Mouse (Mus musculus): ENCODE data around the gene Hapln1.
A peak's percentile ranks its signal among the peaks of the same experiment; 100 is the strongest.

The Hapln1 gene

DNA sequence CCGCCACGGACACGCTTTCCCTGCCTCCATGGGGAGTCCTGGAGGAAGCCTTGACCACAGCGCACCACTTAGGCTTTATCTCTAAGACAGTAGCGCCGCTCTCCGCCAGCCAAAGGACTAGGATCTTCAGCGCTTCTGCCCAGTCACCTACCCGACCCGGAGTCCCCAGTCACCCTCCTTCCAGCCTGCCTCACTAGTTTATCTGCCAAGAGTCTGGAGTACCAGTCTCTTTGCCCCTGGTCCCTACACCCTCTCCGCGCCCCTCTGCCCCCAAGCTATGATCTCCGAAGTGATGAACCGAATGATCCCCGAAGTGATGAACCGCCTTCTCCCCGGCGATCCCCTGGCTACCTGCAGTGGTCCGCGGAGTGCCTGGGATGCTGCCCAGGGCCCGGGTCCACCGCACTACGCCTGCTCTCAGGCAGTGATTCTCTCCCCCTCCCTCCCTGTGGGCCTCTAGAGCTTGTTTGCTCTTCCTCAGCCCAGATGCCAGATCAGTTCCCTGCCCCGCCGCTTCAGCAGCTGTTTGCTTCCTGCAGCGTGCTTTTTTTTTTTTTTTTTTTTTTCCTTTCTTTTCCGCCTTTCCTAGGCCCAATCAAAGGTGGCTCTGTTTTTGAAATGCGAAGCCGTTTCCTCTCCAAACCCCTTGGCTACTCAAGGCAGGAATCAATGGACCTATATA, at the start of gene Hapln1:
Gene Hapln1 (plus strand): TSS at position 592 of the 682 bp plus-strand sequence.
- peak; percentile 36 to 59 for DNase-seq

DNA sequence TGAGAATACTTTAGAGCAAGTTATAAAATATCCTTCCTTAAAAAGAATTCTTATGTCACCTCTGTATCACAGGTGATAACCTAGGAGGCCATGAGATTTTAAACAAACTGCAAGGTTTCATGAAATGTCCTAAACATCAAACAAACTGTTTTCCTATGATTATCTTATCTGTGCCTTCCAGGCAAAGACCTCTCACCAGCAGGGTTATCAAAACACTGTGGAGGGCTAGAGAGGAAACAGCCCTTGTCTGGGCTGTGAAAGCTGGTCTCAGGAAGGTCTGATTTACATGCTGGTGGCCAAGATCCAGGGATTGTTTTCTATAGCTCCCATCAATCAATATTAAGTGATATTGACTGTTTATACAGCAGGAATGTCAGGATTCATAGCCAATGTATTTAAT, 46.4 kb upstream of the Hapln1 start:
- DNase-seq: peak in 1 of 2 experiments; percentile 5

DNA sequence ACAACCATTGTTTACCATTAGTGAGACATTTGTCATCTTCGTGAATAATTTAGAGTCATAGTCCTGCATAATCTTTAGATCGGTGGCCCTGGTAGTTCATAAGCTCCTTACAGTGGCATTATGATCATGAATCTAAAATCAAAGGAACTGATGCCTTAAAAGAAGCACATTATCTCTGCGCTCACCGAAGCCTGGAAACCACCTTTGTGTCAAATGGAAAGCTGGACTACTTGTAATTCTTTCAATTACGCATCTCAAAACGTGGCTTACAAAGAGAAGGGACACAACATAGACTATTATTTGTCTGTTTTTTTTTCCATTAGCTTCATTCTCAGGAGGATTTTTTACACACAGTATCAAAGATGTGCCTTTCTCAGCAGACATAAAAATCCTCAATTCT, 45.9 kb upstream of the Hapln1 start:
- no peak for DNase-seq

DNA sequence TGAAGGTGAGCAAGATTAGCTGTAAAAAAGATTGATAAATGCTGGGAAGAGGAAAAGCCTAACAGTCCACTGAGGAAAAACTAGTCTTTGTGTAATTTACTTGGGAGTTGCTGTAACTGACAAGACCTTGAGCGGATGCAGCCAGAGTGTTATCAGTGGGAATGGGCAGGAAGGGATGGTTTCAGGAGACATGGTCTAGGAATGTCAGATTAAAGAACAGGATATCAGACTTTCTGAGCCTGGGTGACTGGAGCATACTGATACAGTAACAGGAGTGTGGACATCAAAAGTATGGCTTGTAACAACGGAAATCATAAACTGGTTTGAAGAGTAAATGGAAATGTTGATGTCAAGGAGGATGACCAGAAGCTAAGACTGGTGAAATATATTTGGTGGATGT, 43.0 kb upstream of the Hapln1 start:
- no peak for DNase-seq

DNA sequence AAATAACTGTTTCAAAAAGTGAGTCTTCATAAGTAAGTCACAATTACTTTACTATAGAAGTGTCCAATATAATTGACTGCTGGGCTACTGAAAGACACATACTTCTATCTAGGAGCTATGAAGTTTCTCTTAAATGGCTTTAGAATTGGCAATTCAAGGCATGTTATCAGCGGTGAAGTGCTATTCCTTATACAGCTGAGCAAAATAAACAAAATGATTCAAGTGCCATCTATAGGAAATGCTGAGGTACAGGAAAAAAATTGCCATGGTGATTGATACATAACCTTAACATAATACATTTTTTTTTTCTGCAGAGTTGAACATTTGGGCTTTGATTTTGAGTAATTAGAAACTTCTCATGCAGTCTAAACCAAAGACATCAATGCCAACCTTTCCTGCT, 40.2 kb upstream of the Hapln1 start:
- no peak for DNase-seq

DNA sequence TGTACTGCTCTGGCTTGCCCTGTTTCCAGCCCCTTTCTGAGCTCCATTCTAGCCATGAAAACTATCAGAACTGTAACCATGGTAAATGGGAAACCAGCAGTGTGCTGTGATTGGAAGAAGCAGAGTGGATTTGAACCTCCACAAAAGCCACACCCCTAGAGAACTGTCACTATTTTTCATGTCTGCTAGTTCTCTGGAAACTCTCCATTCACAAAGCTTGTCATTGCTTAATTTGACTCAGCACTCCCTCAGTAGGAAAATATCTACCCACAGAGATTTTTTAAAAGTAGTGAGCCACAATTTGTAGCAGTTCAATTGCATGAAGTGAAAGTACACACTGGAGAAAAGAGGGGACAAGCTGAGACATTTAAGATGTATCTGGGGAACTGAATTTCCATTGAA, 18.1 kb upstream of the Hapln1 start:
- no peak for DNase-seq

DNA sequence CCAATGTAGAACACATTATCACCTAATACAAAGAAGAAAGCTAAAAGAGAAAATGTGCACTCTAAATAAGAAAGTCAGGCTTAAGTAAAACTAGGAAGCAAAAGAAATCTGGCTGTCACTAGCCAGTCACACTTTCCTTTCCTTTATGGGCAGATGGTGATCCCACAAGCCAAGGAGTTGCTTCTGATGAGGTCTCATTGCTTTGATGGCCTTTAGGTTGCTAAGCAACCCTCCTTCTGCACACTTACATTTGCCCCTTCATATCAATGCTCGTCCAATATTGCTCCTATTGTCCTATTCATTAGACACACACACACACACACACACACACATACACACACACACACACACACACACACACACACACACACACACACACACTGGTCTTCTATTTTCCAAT, 10.9 kb upstream of the Hapln1 start:
- DNase-seq: no peak

DNA sequence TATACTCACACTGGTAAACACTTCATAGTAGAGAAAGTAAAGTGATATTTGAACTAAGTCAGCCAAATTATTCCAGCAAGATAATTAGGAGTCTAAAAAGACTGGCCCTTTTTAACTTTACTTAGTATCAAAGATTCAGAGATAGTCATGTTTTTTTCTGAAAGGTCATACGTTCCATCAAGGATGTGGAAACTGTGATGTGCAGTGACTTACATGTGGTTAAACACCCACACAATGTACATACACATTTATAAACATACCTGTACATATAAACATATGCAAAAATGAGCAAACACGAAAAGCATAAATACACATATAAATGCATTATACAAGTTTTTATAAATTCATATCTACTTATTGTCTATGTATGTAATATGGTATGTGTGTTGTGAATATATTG, 9.2 kb upstream of the Hapln1 start:
- no peak for DNase-seq

DNA sequence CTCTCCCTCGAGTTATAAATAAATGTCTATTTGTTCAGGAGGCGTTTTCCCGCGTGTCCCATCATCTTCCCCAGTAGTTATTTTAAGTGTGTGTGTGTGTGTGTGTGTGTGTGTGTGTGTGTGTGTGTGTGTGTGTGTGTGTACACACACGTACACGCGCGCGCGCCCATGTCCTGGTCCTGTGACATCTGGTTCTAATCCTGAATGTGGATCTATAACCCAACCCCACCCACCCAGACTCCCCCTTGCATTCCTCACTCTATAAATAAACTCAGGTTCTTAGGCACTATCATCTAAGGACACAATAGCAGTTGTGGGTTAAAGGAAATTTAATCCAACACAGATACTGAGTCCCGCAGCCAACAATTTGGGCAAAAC, 280 bp downstream of the Hapln1 start:
- DNase-seq: no peak

DNA sequence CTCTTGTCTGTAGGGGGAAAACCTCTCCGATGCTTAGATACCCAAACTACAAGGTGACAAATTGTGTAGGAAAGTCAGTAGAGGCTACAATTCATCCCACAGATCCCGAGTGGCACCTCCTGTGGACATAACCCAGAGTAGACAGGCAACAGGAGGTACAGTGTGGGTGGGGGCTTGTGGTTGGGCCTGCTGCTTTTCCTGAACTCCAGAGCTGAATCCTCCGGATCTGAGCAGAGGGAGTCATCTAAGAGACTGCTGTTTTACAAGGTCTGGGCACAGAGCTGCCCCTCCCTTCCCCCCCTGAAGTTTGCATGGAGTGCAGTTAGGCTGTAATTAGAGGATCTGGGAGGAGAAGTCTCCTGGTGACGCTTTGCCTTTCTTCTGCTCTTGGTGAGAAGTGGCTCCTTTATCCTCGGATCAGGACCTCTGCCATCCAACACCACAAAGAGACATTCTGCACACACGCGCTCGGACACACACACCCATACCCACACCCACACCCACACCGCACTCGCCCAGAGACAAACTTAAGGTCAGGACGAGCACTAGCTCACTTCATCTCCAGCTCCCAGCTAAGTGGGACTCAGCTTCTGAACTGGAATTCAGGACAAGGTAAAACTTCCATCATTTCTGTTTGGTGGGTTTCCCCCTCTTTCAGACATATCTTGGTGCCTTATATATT, 846 bp downstream of the Hapln1 start:
- DNase-seq: no peak

DNA sequence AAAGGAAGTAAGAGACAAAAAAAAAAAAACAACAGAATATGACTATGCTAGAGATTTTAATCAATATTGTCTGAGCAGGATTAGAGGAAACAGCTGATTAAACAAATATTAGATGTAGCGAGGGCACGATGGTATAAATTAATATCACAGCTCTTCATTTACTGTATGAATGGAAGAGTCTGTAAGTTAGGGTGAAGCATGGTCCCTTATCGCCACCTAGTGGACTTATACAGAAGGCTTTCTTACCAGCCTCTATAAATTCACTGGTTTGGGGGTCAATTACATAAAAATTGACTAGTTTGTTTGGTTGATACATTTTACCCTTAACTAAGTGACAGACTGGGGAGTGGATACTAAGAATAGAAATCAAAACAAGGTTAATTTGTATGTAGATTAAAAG, 3.4 kb downstream of the Hapln1 start:
- peak in 1 of 2 experiments; percentile 40 for DNase-seq

DNA sequence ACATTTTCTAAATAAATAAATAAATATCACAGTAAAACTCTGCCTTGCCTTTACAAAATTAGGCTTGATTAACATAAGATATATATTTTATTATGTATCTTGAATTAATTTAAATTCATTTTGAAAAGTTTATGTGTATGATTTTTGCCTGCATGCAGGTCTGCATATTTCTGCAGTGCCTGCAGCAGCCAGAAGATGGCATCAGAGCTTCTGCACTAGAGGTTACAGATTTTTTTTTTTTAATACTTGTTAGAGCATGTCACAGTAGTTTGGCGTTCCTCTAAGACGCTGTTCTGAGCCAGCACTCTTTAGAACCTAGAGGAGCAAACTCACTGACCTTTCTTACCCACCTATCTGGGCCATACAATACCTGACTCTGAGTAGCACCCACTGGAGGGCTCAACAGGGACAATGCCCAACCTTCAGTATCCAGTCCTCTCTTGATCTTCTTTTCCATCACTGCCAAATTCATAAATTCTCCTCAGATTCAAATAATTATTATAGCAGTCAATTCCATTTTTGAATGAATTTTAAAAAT, 8.7 kb downstream of the Hapln1 start:
- peak; percentile 64 to 79 for DNase-seq

DNA sequence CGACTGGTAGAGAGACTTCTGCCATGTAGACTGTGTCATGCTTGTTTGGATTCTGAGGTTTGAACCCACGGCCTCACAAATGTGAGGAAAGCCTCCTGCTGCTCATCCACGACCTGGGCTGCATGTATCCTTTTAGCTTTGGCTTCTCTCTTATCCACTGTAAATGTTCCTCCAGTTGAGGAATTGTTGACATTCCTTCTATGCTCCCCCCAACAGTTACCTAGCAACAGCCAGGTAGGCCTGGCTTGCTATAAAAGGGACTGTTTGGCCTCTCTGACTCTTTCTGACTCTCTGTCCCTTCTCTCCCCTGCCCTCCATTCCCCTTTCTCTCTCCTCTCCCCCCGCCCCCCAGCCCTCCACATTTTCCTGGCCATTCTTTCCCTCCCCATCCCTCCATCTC, 9.9 kb downstream of the Hapln1 start:
- no peak for DNase-seq

DNA sequence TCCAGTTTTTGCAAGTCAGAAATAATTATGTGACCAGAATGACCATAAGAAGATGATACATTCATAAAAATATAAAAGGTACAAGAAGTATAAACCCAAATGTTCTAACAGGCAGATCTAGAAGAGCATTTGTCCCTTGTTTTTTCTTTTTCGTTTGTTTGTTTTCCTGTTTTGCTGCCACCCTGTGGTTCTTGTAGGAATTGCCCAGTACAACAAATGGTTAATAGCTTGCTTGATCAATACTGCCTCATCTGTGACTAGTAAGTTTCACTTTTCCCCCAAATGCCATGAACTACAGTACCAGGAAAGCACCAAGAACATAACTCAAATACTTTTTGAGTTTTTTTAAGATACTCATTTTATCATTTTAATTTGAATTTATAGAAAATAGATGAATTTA, 11.9 kb downstream of the Hapln1 start:
- peak in 1 of 2 experiments; percentile 29 for DNase-seq

DNA sequence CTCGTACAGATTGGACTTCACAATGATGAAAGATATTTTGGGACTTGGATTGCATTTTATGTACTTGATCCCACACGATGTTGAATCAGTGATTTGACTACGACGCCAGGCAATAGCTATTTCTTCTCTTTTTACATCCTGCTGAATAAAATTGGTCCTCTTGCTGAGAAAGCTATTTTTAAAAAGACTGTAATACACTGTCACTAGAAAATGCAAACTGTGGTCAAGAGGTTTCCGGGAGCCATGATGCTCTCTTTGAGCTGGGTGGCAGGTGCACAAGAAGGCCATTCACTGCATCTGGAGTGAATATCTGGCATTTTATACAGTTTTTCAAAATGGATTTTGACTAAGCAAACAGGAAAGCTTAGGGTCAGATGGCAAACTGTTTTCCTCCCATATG, 24.9 kb downstream of the Hapln1 start:
- DNase-seq: no peak

DNA sequence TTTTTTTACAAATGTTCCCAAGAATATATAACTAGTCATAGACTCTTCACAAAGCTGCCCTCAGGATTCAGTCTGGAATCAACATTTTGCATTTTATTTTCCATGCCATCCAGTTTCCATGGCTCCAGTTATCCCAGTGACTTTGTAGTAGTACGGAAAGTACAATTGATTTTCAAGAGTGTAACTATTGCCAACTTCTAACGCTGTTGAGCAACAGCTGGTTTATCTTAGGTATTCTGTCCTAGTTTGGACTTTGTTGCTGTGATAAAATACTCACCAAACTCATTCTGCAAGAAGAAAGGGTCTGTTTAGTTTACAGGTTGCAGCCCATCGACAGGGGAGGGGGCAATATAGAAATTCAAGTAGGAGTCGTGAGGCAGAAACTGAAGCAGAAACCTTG, 26.7 kb downstream of the Hapln1 start:
- DNase-seq: no peak

DNA sequence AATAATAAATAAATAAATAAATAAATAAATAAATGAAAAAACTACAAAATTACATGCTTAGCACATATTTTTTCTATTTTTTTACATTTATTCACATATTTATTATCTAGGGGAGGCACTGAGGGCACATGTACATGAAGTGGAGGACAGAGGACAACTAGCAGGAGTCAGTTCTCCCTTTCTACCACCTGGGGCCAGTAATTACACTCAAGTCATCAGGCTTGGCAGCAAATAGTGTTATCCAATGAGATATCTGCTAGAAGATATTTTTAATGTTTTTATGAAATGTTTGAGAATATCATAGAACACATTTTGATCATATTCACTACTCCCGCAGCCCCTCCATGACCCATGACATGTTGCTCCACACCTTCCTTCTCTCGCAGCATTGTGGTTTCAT, 39.5 kb downstream of the Hapln1 start:
- no peak for DNase-seq

DNA sequence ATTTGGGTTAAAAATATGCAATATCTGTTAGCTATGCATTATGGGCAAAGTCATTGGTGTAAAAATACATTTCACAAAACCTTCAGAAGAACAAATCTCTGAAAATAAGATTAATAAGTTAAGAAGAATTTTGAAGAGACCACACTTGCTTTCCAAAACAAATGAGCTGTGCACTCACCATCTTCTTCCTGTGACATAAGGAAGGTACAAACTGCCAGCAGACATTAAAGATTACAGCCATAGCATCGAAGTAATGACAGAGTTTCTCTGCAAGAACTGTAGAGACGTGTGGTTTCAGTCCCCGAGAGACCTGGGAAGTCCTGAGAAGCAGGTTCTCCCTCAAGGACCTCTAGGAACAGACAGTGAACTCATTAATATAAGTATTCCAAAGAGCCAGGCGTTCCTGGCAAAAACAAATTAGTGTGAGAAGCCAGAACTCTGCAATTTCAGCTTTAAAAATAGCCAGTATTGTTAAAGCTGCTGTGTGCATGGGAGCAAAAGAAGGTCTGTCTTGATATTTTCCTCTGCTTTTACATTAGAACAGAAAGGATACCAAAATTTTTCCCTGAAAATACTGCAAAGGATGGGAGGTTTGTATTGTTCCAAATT, 43.6 kb downstream of the Hapln1 start:
- DNase-seq: no peak

DNA sequence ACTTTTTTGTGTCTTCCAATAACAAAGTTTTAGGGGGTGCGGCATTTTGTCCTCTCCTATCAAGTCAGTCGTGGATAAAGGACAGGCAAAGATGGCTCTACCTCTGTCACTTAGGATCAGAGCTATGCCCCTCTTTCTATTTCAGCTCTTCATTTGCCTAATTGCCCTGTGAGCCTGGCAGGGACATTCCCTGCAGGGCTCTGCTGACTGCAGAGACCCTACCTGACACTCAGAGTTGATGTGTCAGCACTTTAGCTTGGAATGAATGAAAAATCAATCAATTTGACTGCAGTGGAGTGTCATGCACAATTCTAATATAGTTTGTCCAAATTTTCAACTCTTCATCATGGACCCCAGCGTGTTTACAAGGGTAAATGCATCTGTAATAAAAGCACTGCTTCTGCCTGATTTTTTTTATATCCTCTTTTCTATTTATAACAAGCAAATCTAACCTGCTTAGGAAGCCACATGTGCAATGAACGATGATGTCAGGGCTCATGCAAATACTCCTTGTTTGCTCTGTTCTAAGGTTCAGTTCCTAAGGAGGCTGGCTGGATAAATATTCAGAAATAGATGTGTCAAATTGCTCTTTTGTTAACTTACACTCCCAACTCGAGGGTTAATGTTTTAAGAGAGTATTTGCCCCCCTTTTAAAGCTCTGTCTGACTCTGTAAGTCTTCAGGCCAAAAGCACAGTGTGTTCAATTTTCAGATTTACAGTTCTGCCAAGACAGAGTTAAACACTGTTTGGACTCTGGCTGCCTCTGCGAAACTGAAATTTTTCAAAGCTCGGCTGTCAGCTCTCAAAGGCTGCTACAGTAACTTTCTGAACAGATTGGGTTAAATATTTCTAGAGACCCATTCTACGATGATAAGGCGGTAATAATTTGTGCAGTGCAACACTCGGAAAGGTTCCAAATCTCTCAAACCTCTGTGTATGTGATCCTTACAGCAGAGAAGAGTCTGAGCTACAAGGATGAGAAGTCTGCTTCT, 44.4 kb downstream of the Hapln1 start:
- DNase-seq: no peak

DNA sequence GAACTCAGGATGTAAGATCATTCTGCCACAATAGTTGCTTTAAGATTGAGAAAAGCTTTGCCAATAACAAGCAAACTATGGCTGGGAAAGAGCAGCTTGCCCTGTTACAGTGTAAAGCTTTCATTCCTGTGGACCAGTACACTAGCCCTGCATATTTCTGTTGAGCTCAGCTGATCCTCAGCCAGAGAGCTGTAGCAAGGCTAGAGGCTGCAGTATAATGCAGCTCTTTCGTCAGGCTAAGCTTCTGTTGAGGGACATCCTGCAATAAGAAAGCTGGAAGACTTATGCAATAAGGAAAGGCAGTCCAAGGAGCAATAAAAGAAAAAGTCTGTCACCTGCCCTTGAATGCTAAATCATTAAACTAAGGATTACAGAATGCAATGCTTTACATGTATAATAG, 45.5 kb downstream of the Hapln1 start:
- no peak for DNase-seq

DNA sequence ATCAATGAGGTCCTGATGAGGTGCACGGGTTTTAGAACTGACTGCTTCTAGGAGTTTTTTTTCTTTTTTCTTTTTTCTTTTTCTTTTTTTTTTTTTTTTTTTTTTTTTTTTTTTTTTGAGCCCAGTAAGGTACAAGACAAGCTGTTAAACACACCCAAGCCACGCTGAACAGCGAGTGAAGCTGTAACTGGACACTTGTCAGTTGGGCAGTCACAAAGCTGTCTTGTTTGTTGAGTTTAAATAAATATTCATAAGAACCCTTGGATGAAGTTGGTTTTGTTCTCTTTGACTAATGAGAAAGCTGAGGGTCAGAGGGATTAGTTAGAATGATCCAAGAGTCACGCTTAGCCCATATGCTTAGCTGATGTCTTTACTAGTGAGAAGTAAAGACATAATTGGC, 55.5 kb downstream of the Hapln1 start:
- no peak for DNase-seq

DNA sequence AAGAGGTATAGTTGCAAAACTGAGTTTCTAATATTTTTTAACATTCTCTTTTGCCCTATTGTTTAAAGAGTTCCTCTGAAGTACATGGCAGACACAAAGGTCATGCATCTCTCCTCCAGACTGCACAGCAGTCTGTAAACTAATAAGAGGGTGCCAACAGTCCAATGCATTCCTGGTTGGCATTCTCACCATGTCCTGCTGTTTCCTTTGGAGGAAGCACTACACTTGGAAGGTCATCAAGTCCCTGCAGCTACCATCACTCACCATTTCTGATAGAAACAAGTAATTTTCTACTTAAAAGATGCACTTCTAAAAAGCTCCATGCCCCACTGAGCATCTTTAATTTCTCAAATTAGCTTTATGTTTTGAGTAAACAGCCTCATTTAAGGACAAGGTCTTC, 57.8 kb downstream of the Hapln1 start:
- no peak for DNase-seq

DNA sequence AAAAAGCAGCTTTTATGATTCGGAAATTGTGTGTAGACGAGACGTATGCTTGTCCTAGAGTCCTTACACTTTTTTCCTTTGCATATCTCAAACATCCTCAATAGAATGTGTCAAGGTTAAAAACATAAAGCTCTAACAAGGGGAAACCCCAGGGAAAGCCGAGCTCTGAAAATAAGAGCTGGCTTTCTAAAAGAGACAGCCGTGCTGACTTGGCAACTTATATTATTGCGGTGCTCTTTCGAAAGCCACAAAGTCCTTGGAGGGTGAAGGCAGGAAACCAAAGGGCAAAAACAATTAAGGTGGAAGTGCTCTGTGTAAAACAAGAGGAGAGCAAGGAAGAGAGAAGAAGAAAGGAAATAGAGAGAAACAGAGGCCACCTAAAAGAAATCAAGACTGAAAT, 60.9 kb downstream of the Hapln1 start:
- DNase-seq: no peak

Data from kidney, postnatal 25 days (tissue).